Mouse (Mus musculus): ENCODE measurements around the gene Rabgap1l.

Gene Rabgap1l

DNA sequence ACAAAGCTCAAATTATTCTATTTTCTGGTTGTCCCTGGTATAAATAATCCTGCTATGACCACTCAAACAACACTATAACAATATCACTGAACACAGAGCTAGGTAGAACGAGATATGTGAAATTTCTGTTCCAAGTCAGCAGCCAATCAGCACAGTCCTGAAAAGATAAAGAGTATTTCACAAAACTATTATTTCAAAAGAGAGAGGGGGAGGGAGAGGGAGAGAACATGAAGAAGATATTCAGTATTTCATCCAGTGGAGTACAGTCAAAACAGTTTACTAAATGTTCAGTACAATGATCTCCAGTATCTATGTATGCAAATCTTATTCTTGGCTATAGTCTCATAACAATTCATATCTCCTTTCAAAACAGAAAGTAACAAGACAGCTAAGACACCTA, 5.1 kb downstream of the Rabgap1l start:
- DNase-seq (ENCODE audit: low spot score in 2 of 2) = no peak

GRCm38 (mm10) chr1:160787164-160787563, 5.8 kb downstream of the Rabgap1l start:
- DNase-seq (ENCODE audit: low spot score in 2 of 2) = no peak

DNA sequence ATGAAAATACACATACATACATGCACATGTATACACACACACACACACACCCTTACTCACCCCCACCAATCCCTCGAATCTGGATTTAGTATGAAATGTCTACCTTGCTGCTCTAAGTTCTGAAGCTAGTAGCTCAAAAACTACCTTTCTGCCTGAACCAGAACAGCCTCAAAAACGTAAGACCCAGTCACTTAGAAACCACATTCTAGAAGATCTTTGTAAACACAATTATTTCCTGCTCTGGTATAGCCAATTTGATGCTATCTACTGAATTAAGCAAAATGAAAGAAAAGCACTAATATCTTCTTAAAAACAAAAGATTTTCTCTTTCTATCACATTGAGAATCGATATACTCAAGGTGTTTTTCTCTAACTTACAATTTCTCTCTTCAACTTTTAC, 6.4 kb downstream of the Rabgap1l start:
- DNase-seq (ENCODE audit: low spot score in 2 of 2) = no peak

DNA sequence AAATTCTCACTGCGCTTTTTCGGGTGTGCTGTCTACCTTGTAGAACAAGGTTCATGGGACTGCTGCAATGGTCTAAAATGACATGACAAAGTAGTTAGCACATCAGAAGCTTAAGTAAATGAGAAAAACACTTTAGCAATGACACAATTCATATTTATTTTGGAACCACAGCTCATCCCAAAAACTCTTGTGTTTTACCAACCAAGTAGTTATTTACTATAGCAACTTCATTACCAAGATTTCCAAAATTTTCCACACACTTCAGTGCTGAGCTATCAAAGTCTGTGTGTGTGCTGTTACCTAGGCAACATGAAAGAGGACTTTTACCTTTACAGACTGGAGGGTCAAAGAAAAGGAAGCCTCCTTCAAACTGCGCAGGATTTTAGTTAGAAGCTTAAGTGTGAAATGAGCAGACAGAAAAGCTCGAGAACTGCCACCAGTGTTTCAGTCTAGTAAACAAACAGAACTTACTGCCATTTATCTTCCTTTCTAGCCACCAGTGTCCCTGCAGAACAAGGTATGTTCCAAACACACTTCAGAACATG, 7.3 kb downstream of the Rabgap1l start:
- no peak for DNase-seq (ENCODE audit: low spot score in 2 of 2)

DNA sequence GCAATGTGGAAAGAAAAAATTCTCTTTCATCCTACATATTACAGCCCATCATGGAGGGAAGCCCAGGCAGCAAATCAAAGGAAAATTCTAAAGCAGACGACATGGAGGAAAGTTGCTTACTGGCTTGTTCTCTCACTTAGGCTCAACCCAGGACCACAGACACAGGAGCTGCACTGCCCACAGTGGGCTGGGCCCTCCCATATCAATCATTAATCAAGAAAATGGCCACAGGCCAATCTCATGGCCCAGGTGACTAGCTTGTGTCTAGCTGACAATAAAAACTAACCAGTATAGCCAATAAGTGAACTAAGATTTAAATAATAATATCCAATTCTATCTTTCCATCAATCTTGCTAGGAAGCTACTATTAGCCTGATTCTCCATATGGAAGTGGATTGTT, 8.9 kb downstream of the Rabgap1l start:
- DNase-seq (ENCODE audit: low spot score in 2 of 2) = no peak

DNA sequence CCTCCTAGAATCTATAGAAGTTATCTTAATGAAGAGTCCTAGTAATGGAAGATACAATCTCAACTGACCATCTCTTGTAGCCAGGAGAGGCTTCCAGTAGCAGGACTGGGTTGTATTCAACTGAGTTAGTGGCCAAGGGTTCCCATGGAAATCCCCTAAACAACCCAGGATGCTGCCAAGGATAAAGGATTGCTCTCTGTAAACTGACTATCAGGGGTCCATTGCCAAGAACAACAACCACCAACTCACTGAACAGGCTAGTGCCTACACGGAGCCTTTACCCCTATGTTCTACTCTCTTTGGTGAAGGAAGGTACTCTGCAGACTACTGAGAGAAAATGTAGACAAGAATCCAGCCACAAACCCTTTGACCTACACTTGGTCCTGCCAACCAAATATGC, 18.8 kb downstream of the Rabgap1l start:
- no peak for DNase-seq (ENCODE audit: low spot score in 2 of 2)

GRCm38 (mm10) chr1:160765565-160765964, 27.4 kb downstream of the Rabgap1l start:
- DNase-seq (ENCODE audit: low spot score in 2 of 2) = no peak

DNA sequence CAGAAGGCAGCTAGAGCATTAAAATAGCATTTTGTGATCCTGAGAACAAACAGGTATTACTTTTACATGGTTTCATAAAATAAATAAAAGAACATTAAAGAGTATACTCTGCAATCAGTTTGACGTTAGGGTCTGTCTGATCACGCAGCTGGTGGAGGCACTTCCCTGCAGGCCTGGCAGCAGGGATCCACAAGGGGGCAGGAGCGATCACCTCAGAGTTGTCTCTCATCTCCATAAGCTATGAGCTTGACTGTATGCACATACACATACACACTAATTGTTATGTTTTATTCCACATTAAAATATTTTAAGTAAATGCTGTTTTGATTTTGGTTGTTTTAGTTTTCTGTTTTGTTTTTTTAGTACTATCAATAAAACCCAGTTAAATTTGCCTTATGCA, 34.8 kb downstream of the Rabgap1l start:
- DNase-seq (ENCODE audit: low spot score in 2 of 2) = peak in 1 of 2 experiments; percentile 28

- no peak for DNase-seq (ENCODE audit: low spot score in 2 of 2)
Observed at GRCm38 (mm10) chr1:160755359-160755758, 37.7 kb downstream of the Rabgap1l start.

- no peak for DNase-seq (ENCODE audit: low spot score in 2 of 2)
Observed at GRCm38 (mm10) chr1:160750629-160751028, 42.4 kb downstream of the Rabgap1l start.

- peak; percentile 15 to 39 for DNase-seq (ENCODE audit: low spot score in 2 of 2)
Observed at GRCm38 (mm10) chr1:160746786-160747185, 46.2 kb downstream of the Rabgap1l start.

DNA sequence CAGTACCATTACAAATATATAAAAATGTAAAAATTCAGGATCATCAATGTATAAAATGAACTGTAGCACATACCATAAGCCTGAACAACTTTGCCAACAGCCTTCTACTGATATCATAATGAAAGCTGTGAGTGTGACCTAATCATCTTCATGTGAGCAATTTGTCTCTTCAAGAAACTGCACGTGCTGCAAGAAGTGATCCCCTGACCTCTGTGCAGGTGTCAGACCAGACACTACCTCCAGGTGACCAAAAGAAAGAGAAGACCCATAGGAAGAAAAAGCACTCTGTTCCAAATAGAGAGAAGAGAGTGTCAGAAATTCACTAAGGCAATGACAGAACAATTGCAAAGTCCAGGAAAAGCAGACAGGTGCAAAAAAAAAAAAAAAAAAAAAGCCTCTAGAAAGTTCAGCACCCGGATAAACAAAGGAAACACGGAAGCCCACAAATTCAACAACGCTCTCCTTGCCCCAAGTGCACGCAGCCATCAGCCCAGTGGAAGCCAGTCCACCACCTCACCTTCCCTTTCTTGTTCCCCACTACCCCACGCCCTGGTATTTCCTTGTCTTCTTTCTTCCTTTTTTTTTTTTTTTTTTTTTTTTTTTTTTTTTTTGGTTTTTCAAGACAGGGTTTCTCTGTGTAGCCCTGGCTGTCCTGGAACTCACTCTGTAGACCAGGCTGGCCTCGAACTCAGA, 47.6 kb downstream of the Rabgap1l start:
- DNase-seq (ENCODE audit: low spot score in 2 of 2) = no peak

GRCm38 (mm10) chr1:160744009-160744408, 49.0 kb downstream of the Rabgap1l start:
- DNase-seq (ENCODE audit: low spot score in 2 of 2) = no peak

DNA sequence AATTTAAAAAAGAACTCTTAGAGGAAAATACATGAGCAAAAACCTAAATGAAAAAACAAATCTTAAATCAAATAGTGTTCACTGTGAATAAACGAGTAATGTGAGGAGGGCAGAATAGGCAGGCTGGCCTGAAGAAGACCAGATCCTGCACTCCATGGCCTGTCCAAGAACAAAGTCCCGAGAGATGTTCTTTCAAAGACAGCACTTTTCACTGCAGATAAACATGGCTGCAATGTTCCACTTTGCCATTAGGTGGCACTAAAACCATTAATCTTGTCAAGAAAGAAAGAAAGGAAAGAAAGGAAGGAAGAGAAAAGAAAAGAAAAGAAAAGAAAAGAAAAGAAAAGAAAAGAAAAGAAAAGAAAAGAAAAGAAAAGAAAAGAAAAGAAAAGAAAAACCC, 49.8 kb downstream of the Rabgap1l start:
- DNase-seq (ENCODE audit: low spot score in 2 of 2) = peak in 1 of 2 experiments; percentile 44

DNA sequence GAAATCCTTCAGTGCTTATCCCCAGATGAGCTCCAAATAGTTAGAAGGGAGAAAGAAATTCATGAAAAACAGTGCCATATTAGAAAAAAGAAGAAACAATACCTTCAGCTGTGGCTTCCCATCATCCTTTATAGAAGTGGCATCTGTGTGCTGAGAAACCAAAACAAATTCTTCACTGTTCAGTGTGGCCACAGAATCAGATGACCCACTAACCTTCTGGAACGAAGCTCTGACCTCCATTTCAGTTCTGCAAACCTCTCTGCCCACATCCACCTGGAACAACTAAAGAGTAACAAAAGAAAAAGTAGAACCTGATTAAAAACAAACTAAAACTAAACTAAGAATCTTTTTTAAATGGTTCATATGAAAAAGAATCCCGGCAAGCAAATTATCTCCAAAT, 52.4 kb downstream of the Rabgap1l start:
- DNase-seq (ENCODE audit: low spot score in 2 of 2) = no peak

DNA sequence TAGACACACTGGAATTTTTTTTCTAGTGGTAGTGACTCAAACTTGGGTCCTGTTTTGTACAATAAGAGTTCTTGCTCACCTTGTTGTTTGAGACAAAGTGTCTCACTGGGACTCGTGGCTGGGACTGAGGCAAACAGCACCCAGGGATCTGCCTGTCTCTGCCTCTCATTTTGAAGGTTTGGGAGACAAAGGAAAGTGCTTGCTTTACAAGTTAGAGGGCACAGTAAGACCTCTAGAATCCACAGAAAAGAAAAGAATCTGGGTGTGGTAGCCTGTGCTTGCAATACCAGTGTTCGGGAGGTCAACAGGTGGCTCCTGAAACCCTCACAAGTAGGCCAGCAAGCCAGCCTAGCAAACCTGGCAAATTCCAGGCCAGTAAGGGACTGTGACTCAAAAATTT, 58.3 kb downstream of the Rabgap1l start:
- no peak for DNase-seq (ENCODE audit: low spot score in 2 of 2)

- DNase-seq (ENCODE audit: low spot score in 2 of 2) = no peak
Observed at GRCm38 (mm10) chr1:160729944-160730343, 63.1 kb downstream of the Rabgap1l start.

GRCm38 (mm10) chr1:160717742-160718141, 75.3 kb downstream of the Rabgap1l start:
- peak in 1 of 2 experiments; percentile 6 for DNase-seq (ENCODE audit: low spot score in 2 of 2)

DNA sequence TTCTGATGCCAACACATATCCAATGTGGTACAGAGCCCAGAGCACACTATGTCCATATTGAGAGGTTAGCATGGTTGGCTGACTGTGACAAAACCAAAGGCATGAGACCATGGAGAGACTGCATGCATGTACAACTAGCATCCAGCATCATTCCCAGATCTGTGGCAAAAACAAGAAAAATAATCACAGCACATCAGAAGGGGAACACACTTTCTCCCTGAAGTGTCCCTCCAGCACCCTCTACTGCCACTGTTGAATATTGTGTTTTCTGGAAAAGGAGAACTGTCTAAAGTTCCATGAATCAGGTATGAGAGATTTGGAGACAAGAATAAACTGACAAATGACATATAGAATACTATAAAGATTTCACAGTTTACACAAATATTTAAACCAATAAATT, 78.3 kb downstream of the Rabgap1l start:
- DNase-seq (ENCODE audit: low spot score in 2 of 2) = no peak

- DNase-seq (ENCODE audit: low spot score in 2 of 2) = no peak
Observed at GRCm38 (mm10) chr1:160713887-160714286, 79.1 kb downstream of the Rabgap1l start.

- DNase-seq (ENCODE audit: low spot score in 2 of 2) = no peak
Observed at GRCm38 (mm10) chr1:160713383-160713782, 79.6 kb downstream of the Rabgap1l start.

DNA sequence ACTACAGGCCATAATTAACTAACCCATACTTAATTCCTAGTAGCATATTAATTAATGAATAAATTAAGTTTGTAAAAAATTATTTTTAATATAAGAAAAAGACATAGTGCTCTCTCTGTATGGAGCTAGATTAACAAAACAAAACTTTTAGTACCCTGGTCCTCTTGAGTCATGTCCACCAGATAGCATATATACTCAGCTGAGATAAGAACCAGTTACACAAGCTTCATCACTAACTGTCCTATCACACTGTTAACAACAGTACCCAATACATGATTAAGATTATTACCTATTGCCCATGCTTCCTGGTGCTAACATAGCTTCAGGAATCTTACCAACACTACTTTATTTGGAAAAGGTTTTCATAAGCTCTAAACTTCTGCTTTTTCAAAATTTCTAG, 82.5 kb downstream of the Rabgap1l start:
- no peak for DNase-seq (ENCODE audit: low spot score in 2 of 2)

- DNase-seq (ENCODE audit: low spot score in 2 of 2) = no peak
Observed at GRCm38 (mm10) chr1:160704596-160704995, 88.4 kb downstream of the Rabgap1l start.

DNA sequence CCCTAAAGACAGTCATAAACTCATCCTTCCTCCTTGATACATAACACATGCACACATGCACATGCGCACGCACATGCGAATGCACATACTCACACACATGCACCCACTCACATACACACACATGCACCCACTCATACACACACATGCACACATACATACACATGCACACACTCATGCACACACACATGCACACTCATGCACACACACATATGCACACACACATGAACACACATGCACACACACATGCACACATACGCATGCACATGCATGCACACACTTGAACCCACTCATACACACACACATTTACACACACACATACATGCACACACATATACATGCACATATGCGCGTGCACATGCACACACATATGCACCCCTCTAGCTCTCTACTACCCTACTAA, 89.2 kb downstream of the Rabgap1l start:
- DNase-seq (ENCODE audit: low spot score in 2 of 2) = no peak
